Mouse (Mus musculus) lung, postnatal 0 days (tissue): Measurements from ENCODE around the gene Dcun1d4. TPM values are rescaled to one million over a fixed set of nuclear protein-coding genes. Genes with fewer than 3 reads are reported as not detected.

ENCODE experiments used
- ATAC-seq: fragments of 200-750 bp; cut with Nextera tagmentation; 2 replicates; pipeline ENCODE4 v1.8.0; 2017; ENCODE audit warnings: moderate library complexity
- DNase-seq: peaks from one replicate; pipeline ENCODE4 v3.0.0-alpha.2; 2016; ENCODE audit warnings: low spot score
- H3K27ac ChIP-seq: fragments of 300-500 bp; sonication (generic); 2 replicates; pipeline ENCODE4 v1.5.1; 2014; ENCODE audit warnings: antibody characterized with exemption, mild to moderate bottlenecking, low read length, mixed read lengths
- H3K27me3 ChIP-seq: fragments of 300-500 bp; sonication (generic); replicated peaks from 2 replicates; pipeline ENCODE4 v1.6.1; 2014; ENCODE audit warnings: low read length, mixed read lengths; ENCODE audit not compliant: insufficient read depth
- H3K36me3 ChIP-seq: fragments of 300-500 bp; sonication (generic); 2 replicates; pipeline ENCODE4 v1.6.1; 2014; ENCODE audit warnings: low read length, mixed read lengths; ENCODE audit not compliant: insufficient read depth
- H3K4me1 ChIP-seq: fragments of 300-500 bp; sonication (generic); 2 replicates; pipeline ENCODE4 v1.6.1; 2014; ENCODE audit warnings: antibody characterized with exemption, low read depth, low read length, mixed read lengths; ENCODE audit not compliant: insufficient read depth
- H3K4me2 ChIP-seq: fragments of 300-500 bp; sonication (generic); replicated peaks from 2 replicates; pipeline ENCODE4 v1.6.1; 2014; ENCODE audit warnings: low read depth, mild to moderate bottlenecking, low read length, moderate library complexity, mixed read lengths
- H3K4me3 ChIP-seq: fragments of 300-500 bp; sonication (generic); 2 replicates; pipeline ENCODE4 v1.5.1; 2014; ENCODE audit warnings: low read depth, low read length
- H3K9ac ChIP-seq: fragments of 300-500 bp; sonication (generic); replicated peaks from 2 replicates; pipeline ENCODE4 v1.6.1; 2014; ENCODE audit warnings: low read depth, mild to moderate bottlenecking
- H3K9me3 ChIP-seq: fragments of 300-500 bp; sonication (generic); 2 replicates; pipeline ENCODE4 v1.6.1; 2016; ENCODE audit warnings: low read length, mixed read lengths
- CTCF ChIP-seq: IDR thresholded peaks from 2 replicates; pipeline ENCODE4 v1.5.1; 2016; ENCODE audit warnings: antibody characterized with exemption, mild to moderate bottlenecking
- EP300 ChIP-seq: IDR thresholded peaks from 2 replicates; pipeline ENCODE4 v1.6.1; 2016; ENCODE audit warnings: antibody characterized with exemption, mild to moderate bottlenecking, control low read depth
- WGBS: fragments of 180-500 bp; shearing (Covaris S2); extraction: QIAGEN DNeasy Blood & Tissue Kit; methylation state at CpG from one replicate; pipeline ENCODE4 v1.1.7; 2014; 5-methylcytosine and 5-hydroxymethylcytosine counted together
- polyA plus RNA-seq: library from polyadenylated mRNA; unstranded; fragments of >200 nt; fragmentation: Nextera tagmentation; extraction: Ambion mirVana; gene quantifications from 2 replicates; pipeline ENCODE4 v1.2.1, GENCODE M21; 2015

The Dcun1d4 gene
- polyA plus RNA-seq, 1 experiment from 2014 or later = 14.7 TPM

GRCm38 (mm10) chr5:73602865-73603264 is 122.1 kb downstream of the Dcun1d4 start:
- WGBS = 64% methylated on average over 3 of the region's 3 CpGs
- no peaks in the 10 kb centered on the region for H3K27me3 ChIP-seq
- no peak overlapping the region for H3K4me2 ChIP-seq
- no peaks in the 10 kb centered on the region for H3K9me3 ChIP-seq
- no peaks in the 10 kb centered on the region for H3K36me3 ChIP-seq
- H3K4me3 ChIP-seq = no peak overlapping the region
- no peaks in the 10 kb centered on the region for H3K4me1 ChIP-seq
- H3K9ac ChIP-seq = no peak overlapping the region
- DNase-seq (peak; percentile 12), ATAC-seq (no peak)
- no peak overlapping the region for H3K27ac ChIP-seq
- TF ChIP-seq EP300 = no peak
- TF ChIP-seq CTCF = peak; percentile 58

- Histone ChIP-seq H3K4me3 (no peak overlapping the region), H3K27ac (no peak overlapping the region), H3K4me1 (no peaks in the 10 kb centered on the region), H3K9me3 (no peaks in the 10 kb centered on the region), H3K9ac (no peak overlapping the region), H3K27me3 (no peaks in the 10 kb centered on the region), H3K4me2 (no peak overlapping the region), H3K36me3 (no peaks in the 10 kb centered on the region)
- WGBS = 85% methylated on average over 6 of the region's 6 CpGs
- DNase-seq = no peak
- ATAC-seq = no peak
- TF ChIP-seq EP300 (no peak), CTCF (no peak)
These were observed 123.7 kb downstream of the Dcun1d4 start for GRCm38 (mm10) chr5:73604542-73604941.

GRCm38 (mm10) chr5:73604964-73605363 is 124.2 kb downstream of the Dcun1d4 start:
- DNase-seq (no peak), ATAC-seq (no peak)
- H3K27me3 ChIP-seq = no peaks in the 10 kb centered on the region
- H3K4me2 ChIP-seq = no peak overlapping the region
- 76% methylated on average over 6 of the region's 6 CpGs for WGBS
- no peaks in the 10 kb centered on the region for H3K36me3 ChIP-seq
- H3K4me3 ChIP-seq = no peak overlapping the region
- H3K9me3 ChIP-seq = no peaks in the 10 kb centered on the region
- H3K27ac ChIP-seq = no peak overlapping the region
- TF ChIP-seq EP300 (no peak), CTCF (no peak)
- no peak overlapping the region for H3K9ac ChIP-seq
- no peaks in the 10 kb centered on the region for H3K4me1 ChIP-seq

Other genes starting within 250 kb of the Dcun1d4 start
- gene Fryl, start 224.4 kb upstream of the Dcun1d4 start, polyA plus RNA-seq = 20.9 and 21.9 TPM in 2 replicates
- gene Ociad1, start 188.2 kb upstream of the Dcun1d4 start, polyA plus RNA-seq = 177 and 179 TPM in 2 replicates
- gene Ociad2, start 140.0 kb upstream of the Dcun1d4 start, polyA plus RNA-seq = 35.9 and 47.2 TPM in 2 replicates
- 0.08 TPM in 1 of 2 replicates, not detected in the other for gene Cwh43, start 74.9 kb upstream of the Dcun1d4 start, polyA plus RNA-seq
- 0.10 and 0.20 TPM in 2 replicates for gene Lrrc66, start 151.5 kb downstream of the Dcun1d4 start, polyA plus RNA-seq
- 16.4 and 16.6 TPM in 2 replicates for gene Sgcb, start 166.8 kb downstream of the Dcun1d4 start, polyA plus RNA-seq
- gene Spata18, start 170.4 kb downstream of the Dcun1d4 start, polyA plus RNA-seq = 6.6 and 8.3 TPM in 2 replicates